Comparison of ENCODE assay signal across 14 mouse cellular contexts in the genomic region with DNA sequence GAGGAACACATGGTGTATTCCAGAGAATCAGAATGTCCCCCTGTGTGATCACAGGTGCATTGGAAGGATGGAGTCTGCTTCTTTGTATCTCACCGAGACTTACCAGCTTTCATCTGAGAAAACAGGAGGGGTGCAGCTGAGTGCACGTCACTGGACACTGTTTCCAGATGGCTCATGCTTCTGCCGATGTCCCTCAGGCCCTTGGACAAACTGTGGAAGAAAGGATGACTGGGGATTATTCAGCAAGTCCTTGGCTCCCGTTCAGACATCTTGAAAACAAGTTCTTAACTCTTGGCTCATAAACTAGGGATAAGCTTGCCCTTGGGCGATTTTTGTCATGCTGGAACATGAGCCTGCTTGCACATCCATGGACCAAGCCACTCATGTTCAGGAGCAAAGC. TPM values are rescaled to one million over a fixed set of nuclear protein-coding genes. Genes with fewer than 3 reads are reported as not detected.
DNase-seq lines count a peak whose midpoint lies in the region; ATAC-seq and TF ChIP-seq lines count a peak whose summit lies in the region.
"Had no signal": no experiment of that assay in that cellular context is flagged by ENCODE, and none has a peak within 500 bp of the region (broad histone marks: within the 10 kb centered on the region; RNA-seq: fewer than 3 reads in every experiment).

No protein-coding gene starts in this region.

- H3K4me3 ChIP-seq in forebrain, postnatal 0 days (ENCODE audit: low read depth, low read length), result no peak overlapping the region
- H3K4me3 ChIP-seq in forebrain, embryonic 10.5 days, result no peak overlapping the region
- H3K4me3 ChIP-seq in midbrain, postnatal 0 days (ENCODE audit: low read depth, low read length), result no peak overlapping the region
- no peak overlapping the region for H3K4me3 ChIP-seq in midbrain, embryonic 11.5 days (ENCODE audit: low read depth, low read length)
- H3K4me3 ChIP-seq in stomach, postnatal 0 days (ENCODE audit: low read depth, low read length), result no peak overlapping the region
- H3K4me3 ChIP-seq: embryonic facial prominence, embryonic 12.5 days; heart, embryonic 15.5 days; neural tube, embryonic 15.5 days; stomach, embryonic 15.5 days had no signal

- H3K9me3 ChIP-seq in forebrain, postnatal 0 days (ENCODE audit: low read length), result no peaks in the 10 kb centered on the region
- peaks cover 20% of the 10 kb centered on the region; the same call in 1 of the 2 replicates for H3K9me3 ChIP-seq in forebrain, embryonic 10.5 days
- no peaks in the 10 kb centered on the region for H3K9me3 ChIP-seq in midbrain, postnatal 0 days (ENCODE audit: low read length)
- peaks cover 2% of the 10 kb centered on the region; the same call in 1 of the 2 replicates for H3K9me3 ChIP-seq in midbrain, embryonic 11.5 days (ENCODE audit: control insufficient read depth, low read length)
- H3K9me3 ChIP-seq in stomach, postnatal 0 days (ENCODE audit: control insufficient read depth, low read length), result no peaks in the 10 kb centered on the region
- H3K9me3 ChIP-seq: embryonic facial prominence, embryonic 12.5 days; heart, embryonic 15.5 days; neural tube, embryonic 15.5 days; stomach, embryonic 15.5 days had no signal

- no peak for TF ChIP-seq EP300 in stomach, postnatal 0 days (optimal IDR thresholded peaks at IDR 0.05)

- no peak overlapping the region for H3K9ac ChIP-seq in forebrain, postnatal 0 days
- H3K9ac ChIP-seq in midbrain, postnatal 0 days (replicated peaks; ENCODE audit: low read length, poor library complexity, severe bottlenecking), result no peak overlapping the region
- H3K9ac ChIP-seq in midbrain, embryonic 11.5 days (ENCODE audit: low read length), result no peak overlapping the region
- no peak overlapping the region for H3K9ac ChIP-seq in stomach, postnatal 0 days (ENCODE audit: low read length)
- H3K9ac ChIP-seq: embryonic facial prominence, embryonic 12.5 days; heart, embryonic 15.5 days; neural tube, embryonic 15.5 days; stomach, embryonic 15.5 days had no signal

- no peaks in the 10 kb centered on the region for H3K4me1 ChIP-seq in forebrain, postnatal 0 days (ENCODE audit: insufficient read depth)
- H3K4me1 ChIP-seq in forebrain, embryonic 10.5 days, result no peaks in the 10 kb centered on the region
- H3K4me1 ChIP-seq in midbrain, postnatal 0 days (ENCODE audit: insufficient read depth, low read length), result 0 out of 2 replicates have a peak, but pooled peaks cover 8% of the 10 kb centered on the region
- no peaks in the 10 kb centered on the region for H3K4me1 ChIP-seq in midbrain, embryonic 11.5 days (ENCODE audit: control insufficient read depth, insufficient read depth, low read length)
- no peaks in the 10 kb centered on the region for H3K4me1 ChIP-seq in stomach, postnatal 0 days (replicated peaks; ENCODE audit: control insufficient read depth, insufficient read depth)
- H3K4me1 ChIP-seq: heart, embryonic 15.5 days had no signal

- no peak overlapping the region for H3K4me2 ChIP-seq in forebrain, postnatal 0 days (ENCODE audit: low read depth)
- H3K4me2 ChIP-seq in midbrain, postnatal 0 days (ENCODE audit: low read depth, low read length, poor library complexity, severe bottlenecking), result no peak overlapping the region
- no peak overlapping the region for H3K4me2 ChIP-seq in midbrain, embryonic 11.5 days
- no peak overlapping the region for H3K4me2 ChIP-seq in stomach, postnatal 0 days (replicated peaks; ENCODE audit: low read depth)
- H3K4me2 ChIP-seq: embryonic facial prominence, embryonic 12.5 days; heart, embryonic 15.5 days; neural tube, embryonic 15.5 days; stomach, embryonic 15.5 days had no signal

- H3K27ac ChIP-seq in forebrain, postnatal 0 days (ENCODE audit: low read depth, low read length), result no peak overlapping the region
- H3K27ac ChIP-seq in forebrain, embryonic 10.5 days, result no peak overlapping the region
- no peak overlapping the region for H3K27ac ChIP-seq in midbrain, postnatal 0 days (ENCODE audit: low read depth, low read length)
- H3K27ac ChIP-seq in midbrain, embryonic 11.5 days (ENCODE audit: low read depth, low read length), result no peak overlapping the region
- H3K27ac ChIP-seq in stomach, postnatal 0 days (replicated peaks), result no peak overlapping the region
- H3K27ac ChIP-seq: embryonic facial prominence, embryonic 12.5 days; heart, embryonic 15.5 days; macrophage; neural tube, embryonic 15.5 days; stomach, embryonic 15.5 days had no signal

- no peaks in the 10 kb centered on the region for H3K36me3 ChIP-seq in forebrain, postnatal 0 days (ENCODE audit: insufficient read depth)
- no peaks in the 10 kb centered on the region for H3K36me3 ChIP-seq in forebrain, embryonic 10.5 days (replicated peaks)
- no peaks in the 10 kb centered on the region for H3K36me3 ChIP-seq in midbrain, postnatal 0 days (ENCODE audit: insufficient read depth, low read length)
- H3K36me3 ChIP-seq in midbrain, embryonic 11.5 days (ENCODE audit: control insufficient read depth, insufficient read depth, low read length), result no peaks in the 10 kb centered on the region
- H3K36me3 ChIP-seq in stomach, postnatal 0 days (ENCODE audit: control insufficient read depth, insufficient read depth, low read length), result no peaks in the 10 kb centered on the region
- H3K36me3 ChIP-seq: embryonic facial prominence, embryonic 12.5 days; heart, embryonic 15.5 days; neural tube, embryonic 15.5 days; stomach, embryonic 15.5 days had no signal

- ATAC-seq in forebrain, postnatal 0 days, result no peak; the same call in 1 of the 2 replicates
- no peak for ATAC-seq in midbrain, postnatal 0 days (ENCODE audit: low FRiP score)
- ATAC-seq in midbrain, embryonic 11.5 days (ENCODE audit: low FRiP score), result no peak
- peak; percentile 21; the same call in 1 of the 2 replicates for ATAC-seq in stomach, postnatal 0 days (ENCODE audit: low FRiP score, low TSS enrichment)

- TF ChIP-seq CTCF in forebrain, postnatal 0 days (IDR thresholded peaks at IDR 0.05; ENCODE audit: low read depth), result no peak
- no peak for TF ChIP-seq CTCF in midbrain, postnatal 0 days (IDR thresholded peaks at IDR 0.05)
- TF ChIP-seq CTCF in stomach, postnatal 0 days (IDR thresholded peaks at IDR 0.05; ENCODE audit: low read depth), result no peak

- WGBS in forebrain, postnatal 0 days, result 47% methylated on average over 5 of the region's 5 CpGs
- WGBS in forebrain, embryonic 10.5 days, result 81% methylated on average over 5 of the region's 5 CpGs
- 61% methylated on average over 5 of the region's 5 CpGs for WGBS in midbrain, postnatal 0 days
- WGBS in midbrain, embryonic 11.5 days, result 81% methylated on average over 5 of the region's 5 CpGs
- 44% methylated on average over 5 of the region's 5 CpGs for WGBS in stomach, postnatal 0 days

- DNase-seq in forebrain, postnatal 0 days, result peak; percentile 50
- DNase-seq in forebrain, embryonic 10.5 days (ENCODE audit: extremely low spot score, low spot score), result no peak
- peak; percentile 72 for DNase-seq in midbrain, postnatal 0 days (ENCODE audit: low spot score)
- no peak for DNase-seq in midbrain, embryonic 11.5 days (ENCODE audit: low spot score, missing footprints)
- DNase-seq in heart, adult 8-10 months (ENCODE audit: low spot score), result peak; percentile 82
- no peak for DNase-seq in stomach, postnatal 0 days (ENCODE audit: low spot score)
- DNase-seq in thymus, adult 18-20 months, result no peak
- DNase-seq in layer of hippocampus, adult 18-20 months (ENCODE audit: low spot score in 2 of 2), result no peak

- no peaks in the 10 kb centered on the region for H3K27me3 ChIP-seq in forebrain, postnatal 0 days (ENCODE audit: insufficient read depth, low read length)
- H3K27me3 ChIP-seq in forebrain, embryonic 10.5 days (ENCODE audit: poor library complexity, severe bottlenecking), result no peaks in the 10 kb centered on the region
- no peaks in the 10 kb centered on the region for H3K27me3 ChIP-seq in midbrain, postnatal 0 days (ENCODE audit: insufficient read depth, low read length)
- no peaks in the 10 kb centered on the region for H3K27me3 ChIP-seq in midbrain, embryonic 11.5 days (ENCODE audit: control insufficient read depth, insufficient read depth, low read length)
- H3K27me3 ChIP-seq in stomach, postnatal 0 days (ENCODE audit: control insufficient read depth, insufficient read depth, low read length), result no peaks in the 10 kb centered on the region
- H3K27me3 ChIP-seq: embryonic facial prominence, embryonic 12.5 days; heart, embryonic 15.5 days; neural tube, embryonic 15.5 days; stomach, embryonic 15.5 days had no signal

RNA-seq across cellular contexts. Expression of gene Medag, which starts 8.2 kb away (rescaled TPM):
- total RNA-seq in forebrain, postnatal 0 days (2014; rRNA removed), result 1.7 and 2.1 TPM in 2 replicates
- 1.1 and 1.8 TPM in 2 replicates for polyA plus RNA-seq in forebrain, postnatal 0 days (2015; fragmentation: Nextera tagmentation; extraction: Ambion mirVana)
- polyA plus RNA-seq in forebrain, embryonic 10.5 days (2016; fragmentation: Nextera tagmentation; extraction: Ambion mirVana), result 0.47 and 0.60 TPM in 2 replicates
- 2.6 and 3.4 TPM in 2 replicates for total RNA-seq in midbrain, postnatal 0 days (2014; rRNA removed)
- polyA plus RNA-seq in midbrain, postnatal 0 days (2015; fragmentation: Nextera tagmentation; extraction: Ambion mirVana), result 1.3 and 2.1 TPM in 2 replicates
- 0.51 and 0.66 TPM in 2 replicates for polyA plus RNA-seq in midbrain, embryonic 11.5 days (2014; fragmentation: Nextera tagmentation; extraction: Ambion mirVana)
- total RNA-seq in heart, adult 8-10 months (2022), result 10 to 100 TPM in 3 of 4 experiments, 1 to 10 TPM in 1; 9.4 to 13.9 (median 11.5) TPM
- polyA plus RNA-seq in stomach, postnatal 0 days (2015; fragmentation: Nextera tagmentation; extraction: Ambion mirVana), result 3.4 and 4.1 TPM in 2 replicates
- total RNA-seq in layer of hippocampus, adult 18-20 months (2021), result 1 to 10 TPM; 3.2 to 3.6 TPM
- polyA plus RNA-seq: macrophage had no signal

RNA-seq across cellular contexts. Expression of gene Tex26, which starts 36.1 kb away (rescaled TPM):
- total RNA-seq in forebrain, postnatal 0 days (2014; rRNA removed), result 0.14 and 2.8 TPM in 2 replicates
- polyA plus RNA-seq in forebrain, postnatal 0 days (2015; fragmentation: Nextera tagmentation; extraction: Ambion mirVana), result 1.5 and 1.8 TPM in 2 replicates
- polyA plus RNA-seq in forebrain, embryonic 10.5 days (2016; fragmentation: Nextera tagmentation; extraction: Ambion mirVana), result 1.5 and 2.2 TPM in 2 replicates
- 0.76 and 1.9 TPM in 2 replicates for total RNA-seq in midbrain, postnatal 0 days (2014; rRNA removed)
- 1.3 and 1.4 TPM in 2 replicates for polyA plus RNA-seq in midbrain, postnatal 0 days (2015; fragmentation: Nextera tagmentation; extraction: Ambion mirVana)
- 1.2 and 1.5 TPM in 2 replicates for polyA plus RNA-seq in midbrain, embryonic 11.5 days (2014; fragmentation: Nextera tagmentation; extraction: Ambion mirVana)
- not detected for total RNA-seq in heart, adult 8-10 months (2022)
- 0.27 and 0.61 TPM in 2 replicates for polyA plus RNA-seq in stomach, postnatal 0 days (2015; fragmentation: Nextera tagmentation; extraction: Ambion mirVana)
- not detected for total RNA-seq in layer of hippocampus, adult 18-20 months (2021)
- total RNA-seq: layer of hippocampus, postnatal 25 days had no signal
- polyA plus RNA-seq: macrophage had no signal

Comparison
In these comparisons a context has a peak if more than half of its experiments do, and no peak if none do; other contexts are left out.
1. DNase-seq: peak in forebrain, postnatal 0 days (single experiment), midbrain, postnatal 0 days (single experiment) and heart, adult 8-10 months (single experiment); none in forebrain, embryonic 10.5 days (single experiment), midbrain, embryonic 11.5 days (single experiment), stomach, postnatal 0 days (single experiment), thymus, adult 18-20 months (0 of 2) and layer of hippocampus, adult 18-20 months (0 of 2).